Mouse (Mus musculus) thymus, adult 2 months (tissue): Measurements from ENCODE around the gene Snrpc. TPM values are rescaled to one million over a fixed set of nuclear protein-coding genes. Genes with fewer than 3 reads are reported as not detected.
"Not testable (repeated sequence)": the region's sequence is repeated elsewhere in the genome, so short reads cannot be mapped to it uniquely, and the experiment has no call there.

ENCODE experiments used
- DNase-seq: peaks from one replicate; pipeline ENCODE4 v3.0.0; 2021
- H3K27ac ChIP-seq: fragments of 200-500 bp; 2 replicates; pipeline ENCODE4 v1.5.1; 2012; ENCODE audit warnings: low read length, control low read depth; ENCODE audit not compliant: control insufficient read depth, insufficient read depth
- H3K27me3 ChIP-seq: fragments of 200-500 bp; 2 replicates; pipeline ENCODE4 v1.6.1; 2012; ENCODE audit warnings: mild to moderate bottlenecking, low read length, moderate library complexity, mixed read lengths; ENCODE audit not compliant: control insufficient read depth, insufficient read depth
- H3K36me3 ChIP-seq: fragments of 200-500 bp; 2 replicates; pipeline ENCODE4 v1.6.1; 2012; ENCODE audit warnings: mild to moderate bottlenecking, low read length, moderate library complexity; ENCODE audit not compliant: control insufficient read depth, insufficient read depth
- H3K4me1 ChIP-seq: fragments of 200-500 bp; replicated peaks from 2 replicates; pipeline ENCODE4 v1.6.1; 2012; ENCODE audit warnings: low read length; ENCODE audit not compliant: control insufficient read depth, insufficient read depth
- H3K4me3 ChIP-seq: fragments of 200-500 bp; 2 replicates; pipeline ENCODE4 v1.5.1; 2012; ENCODE audit warnings: mild to moderate bottlenecking, low read length, control low read depth, moderate library complexity; ENCODE audit not compliant: control insufficient read depth, insufficient read depth
- CTCF ChIP-seq: fragments of 200-500 bp; IDR thresholded peaks from 2 replicates; pipeline ENCODE4 v1.5.1; 2012; ENCODE audit warnings: mild to moderate bottlenecking, control low read depth, low read length, moderate library complexity, borderline replicate concordance; ENCODE audit not compliant: control insufficient read depth, poor library complexity, insufficient read depth; ENCODE audit errors: extremely low read depth
- POLR2A ChIP-seq: fragments of 200-500 bp; IDR thresholded peaks from 2 replicates; pipeline ENCODE4 v1.6.1; 2012; ENCODE audit warnings: mild to moderate bottlenecking, low read length, control low read depth, moderate library complexity; ENCODE audit not compliant: control insufficient read depth, poor library complexity, insufficient read depth; ENCODE audit errors: extremely low read depth
- WGBS: fragments of 180-500 bp; shearing (Covaris S2); methylation state at CpG from one replicate; pipeline ENCODE4 v1.1.7; 2018; 5-methylcytosine and 5-hydroxymethylcytosine counted together
- polyA plus RNA-seq: library from polyadenylated mRNA; depleted of rRNA; stranded (reverse); fragments of >200 nt; gene quantifications from 2 replicates; pipeline ENCODE4 v1.2.3, GENCODE M21; 2012; rRNA removed

Gene Snrpc
- 192 and 207 TPM in 2 replicates for polyA plus RNA-seq

GRCm38 (mm10) chr17:27837850-27838249, at the start of gene Snrpc:
Gene Snrpc, plus strand, starts transcription at chr17:27838150.
- not testable (repeated sequence) for H3K27ac ChIP-seq, DNase-seq, H3K36me3 ChIP-seq, H3K27me3 ChIP-seq, H3K4me3 ChIP-seq, H3K4me1 ChIP-seq
- 89% methylated on average over 4 of the region's 4 CpGs for WGBS

- DNase-seq = no peak
- WGBS = 94% methylated on average over 6 of the region's 6 CpGs
These were observed 49.3 kb upstream of the Snrpc start for GRCm38 (mm10) chr17:27788456-27789172.

GRCm38 (mm10) chr17:27790015-27790414, 47.9 kb upstream of the Snrpc start:
- no peak overlapping the region for H3K4me3 ChIP-seq
- TF ChIP-seq POLR2A = no peak
- TF ChIP-seq CTCF = no peak
- H3K4me1 ChIP-seq = peaks cover 11% of the 10 kb centered on the region
- no peak for DNase-seq
- H3K36me3 ChIP-seq = peaks cover 10% of the 10 kb centered on the region
- no peak overlapping the region for H3K27ac ChIP-seq
- no peaks in the 10 kb centered on the region for H3K27me3 ChIP-seq
- WGBS = 60% methylated on average over 5 of the region's 5 CpGs

More at GRCm38 (mm10) chr17:27788456-27789172, 49.3 kb upstream of the Snrpc start:
- Histone ChIP-seq H3K27me3 (no peaks in the 10 kb centered on the region), H3K4me3 (no peak overlapping the region), H3K4me1 (peaks cover 11% of the 10 kb centered on the region), H3K27ac (no peak overlapping the region), H3K36me3 (peaks cover 10% of the 10 kb centered on the region)
- no peak for TF ChIP-seq POLR2A
- TF ChIP-seq CTCF = no peak

GRCm38 (mm10) chr17:27790976-27791375, 47.0 kb upstream of the Snrpc start:
- TF ChIP-seq POLR2A (no peak), CTCF (no peak)
- peaks cover 1% of the 10 kb centered on the region; the same call in 1 of the 2 replicates for H3K36me3 ChIP-seq
- DNase-seq = no peak
- 94% methylated on average over 2 of the region's 2 CpGs for WGBS
- H3K4me3 ChIP-seq = no peak overlapping the region
- H3K4me1 ChIP-seq = peaks cover 11% of the 10 kb centered on the region
- H3K27me3 ChIP-seq = no peaks in the 10 kb centered on the region
- no peak overlapping the region for H3K27ac ChIP-seq

GRCm38 (mm10) chr17:27791556-27791955, 46.4 kb upstream of the Snrpc start:
- DNase-seq = no peak
- H3K4me1 ChIP-seq = peaks cover 12% of the 10 kb centered on the region
- no peak overlapping the region for H3K27ac ChIP-seq

GRCm38 (mm10) chr17:27792516-27792915, 45.4 kb upstream of the Snrpc start:
- DNase-seq = no peak
- Histone ChIP-seq H3K4me1 (peaks cover 21% of the 10 kb centered on the region), H3K36me3 (no peaks in the 10 kb centered on the region), H3K27ac (no peak overlapping the region; the same call in 1 of the 2 replicates), H3K4me3 (no peak overlapping the region), H3K27me3 (no peaks in the 10 kb centered on the region)
- WGBS = 7% methylated on average over 4 of the region's 4 CpGs
- no peak for TF ChIP-seq POLR2A
- TF ChIP-seq CTCF = no peak

More at GRCm38 (mm10) chr17:27791556-27791955, 46.4 kb upstream of the Snrpc start:
- Histone ChIP-seq H3K36me3 (no peaks in the 10 kb centered on the region), H3K27me3 (no peaks in the 10 kb centered on the region), H3K4me3 (no peak overlapping the region)
- no peak for TF ChIP-seq POLR2A
- no peak for TF ChIP-seq CTCF
- WGBS = 96% methylated on average over 2 of the region's 2 CpGs

GRCm38 (mm10) chr17:27793144-27793543, 44.8 kb upstream of the Snrpc start:
- 88% methylated on average over 6 of the region's 6 CpGs for WGBS
- Histone ChIP-seq H3K27me3 (no peaks in the 10 kb centered on the region), H3K27ac (no peak overlapping the region), H3K36me3 (no peaks in the 10 kb centered on the region), H3K4me3 (no peak overlapping the region), H3K4me1 (peaks cover 22% of the 10 kb centered on the region)
- TF ChIP-seq POLR2A (no peak), CTCF (no peak)
- no peak for DNase-seq
